Mouse (Mus musculus) heart, embryonic 10.5 days (tissue): ENCODE data around the gene Zfp831. TPM values are rescaled to one million over a fixed set of nuclear protein-coding genes. Genes with fewer than 3 reads are reported as not detected.
A peak's percentile ranks its signal among the peaks of the same experiment; 100 is the strongest.

ENCODE experiments used
- DNase-seq: peaks from one replicate; pipeline ENCODE4 v3.0.0-alpha.2; 2017; ENCODE audit warnings: low spot score
- H3K27ac ChIP-seq: fragments of 300-500 bp; sonication (generic); 2 replicates; pipeline ENCODE4 v1.5.1; 2016; ENCODE audit warnings: mild to moderate bottlenecking
- H3K27me3 ChIP-seq: fragments of 300-500 bp; sonication (generic); 2 replicates; pipeline ENCODE4 v1.6.1; 2016; ENCODE audit warnings: mild to moderate bottlenecking; ENCODE audit not compliant: poor library complexity, insufficient read depth, severe bottlenecking
- H3K36me3 ChIP-seq: fragments of 300-500 bp; sonication (generic); 2 replicates; pipeline ENCODE4 v1.6.1; 2016; ENCODE audit warnings: mild to moderate bottlenecking, moderate library complexity
- H3K4me1 ChIP-seq: fragments of 300-500 bp; sonication (generic); 2 replicates; pipeline ENCODE4 v1.6.1; 2016; ENCODE audit warnings: mild to moderate bottlenecking
- H3K4me3 ChIP-seq: fragments of 300-500 bp; sonication (generic); 2 replicates; pipeline ENCODE4 v1.5.1; 2016; ENCODE audit warnings: mild to moderate bottlenecking, moderate library complexity
- H3K9me3 ChIP-seq: fragments of 300-500 bp; sonication (generic); 2 replicates; pipeline ENCODE4 v1.6.1; 2016; ENCODE audit warnings: mild to moderate bottlenecking, moderate library complexity
- WGBS: fragments of 180-500 bp; shearing (Covaris S2); methylation state at CpG from one replicate; pipeline ENCODE4 v1.1.7; 2016; 5-methylcytosine and 5-hydroxymethylcytosine counted together
- polyA plus RNA-seq: library from polyadenylated mRNA; unstranded; fragments of >200 nt; fragmentation: Nextera tagmentation; extraction: Ambion mirVana; gene quantifications from 2 replicates; pipeline ENCODE4 v1.2.1, GENCODE M21; 2016

The Zfp831 gene
- not detected in 2 replicates for polyA plus RNA-seq

GRCm38 (mm10) chr2:174643448-174644144 lies at the start of gene Zfp831:
Gene Zfp831 (plus strand): TSS chr2:174643534.
- peaks cover 18% of the 10 kb centered on the region for H3K27me3 ChIP-seq
- no peak within 1 kb of the TSS for H3K4me3 ChIP-seq
- 0 out of 2 replicates have a peak, but pooled peaks cover 5% of the 10 kb centered on the region for H3K4me1 ChIP-seq
- H3K36me3 ChIP-seq = no peaks in the 10 kb centered on the region
- peak; percentile 74 for DNase-seq
- no peaks in the 10 kb centered on the region for H3K9me3 ChIP-seq
- no peak within 1 kb of the TSS for H3K27ac ChIP-seq
- WGBS = 71% methylated on average over 18 of the region's 18 CpGs

DNA sequence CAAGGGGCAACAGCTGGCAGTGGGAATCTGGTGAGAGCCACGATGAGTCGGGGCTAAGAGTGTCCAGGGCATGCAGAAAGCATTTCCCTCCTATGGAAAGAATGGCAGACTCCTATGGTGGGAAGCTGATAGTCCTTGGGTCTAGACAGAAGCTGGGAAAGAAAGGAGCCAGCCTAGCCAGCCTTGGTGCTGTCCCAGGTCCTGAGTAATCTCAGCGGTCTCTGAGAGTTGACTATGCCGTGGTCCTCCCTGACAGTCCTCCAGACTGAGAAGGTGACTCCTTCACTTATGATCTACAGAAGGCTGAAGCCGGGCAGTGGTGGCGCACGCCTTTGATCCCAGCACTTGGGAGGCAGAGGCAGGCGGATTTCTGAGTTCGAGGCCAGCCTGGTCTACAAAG lies 48.4 kb upstream of the Zfp831 start:
- no peak for DNase-seq
- Histone ChIP-seq H3K4me3 (no peak overlapping the region), H3K36me3 (no peaks in the 10 kb centered on the region), H3K9me3 (no peaks in the 10 kb centered on the region), H3K27ac (no peak overlapping the region), H3K27me3 (no peaks in the 10 kb centered on the region), H3K4me1 (peaks cover 17% of the 10 kb centered on the region)
- WGBS = 69% methylated on average over 9 of the region's 9 CpGs

DNA sequence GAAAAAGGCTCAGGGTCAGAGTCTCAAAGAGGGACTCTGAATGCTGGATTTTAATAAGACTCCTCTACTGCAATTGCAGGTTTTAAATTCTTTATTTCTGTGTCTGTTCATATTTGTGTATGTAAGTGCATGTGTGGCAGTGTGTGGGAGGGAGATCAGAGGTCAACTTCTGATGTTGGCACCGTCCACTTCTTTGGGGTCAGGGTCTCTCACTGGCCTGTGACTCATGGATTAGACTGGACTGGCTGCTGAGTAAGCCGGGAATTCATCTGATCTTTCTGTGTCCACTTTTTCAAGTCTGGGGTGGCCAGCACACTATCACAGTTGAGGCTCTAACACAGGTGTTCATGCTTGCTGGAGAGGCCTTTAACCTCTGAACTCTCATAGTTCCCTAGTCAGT lies 47.7 kb upstream of the Zfp831 start:
- Histone ChIP-seq H3K4me1 (peaks cover 17% of the 10 kb centered on the region), H3K27me3 (no peaks in the 10 kb centered on the region), H3K9me3 (no peaks in the 10 kb centered on the region), H3K27ac (no peak overlapping the region), H3K4me3 (no peak overlapping the region), H3K36me3 (no peaks in the 10 kb centered on the region)
- 80% methylated on average over 2 of the region's 2 CpGs for WGBS
- DNase-seq = no peak

DNA sequence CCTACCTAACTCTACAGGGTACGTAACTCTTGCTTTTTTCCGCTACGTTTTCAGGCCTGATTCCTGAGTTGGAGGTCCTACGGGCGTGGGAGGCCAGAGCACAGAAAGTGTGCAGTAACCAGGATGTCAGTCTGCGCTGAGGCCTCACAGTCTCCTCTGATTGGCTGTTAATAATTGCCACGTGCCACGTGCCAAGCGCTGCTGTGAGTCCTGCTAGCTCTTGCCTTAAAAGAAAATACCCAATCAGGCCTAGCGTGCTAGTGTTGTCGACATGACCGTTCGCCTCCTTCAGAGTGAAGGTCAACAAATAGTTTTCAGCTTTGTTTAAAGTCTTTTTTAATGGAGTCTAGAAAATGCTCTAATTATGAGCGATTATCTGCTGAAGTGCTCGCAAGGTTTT lies 46.9 kb upstream of the Zfp831 start:
- no peaks in the 10 kb centered on the region for H3K36me3 ChIP-seq
- H3K4me3 ChIP-seq = no peak overlapping the region
- H3K9me3 ChIP-seq = no peaks in the 10 kb centered on the region
- no peak for DNase-seq
- no peak overlapping the region for H3K27ac ChIP-seq
- H3K27me3 ChIP-seq = no peaks in the 10 kb centered on the region
- H3K4me1 ChIP-seq = peaks cover 17% of the 10 kb centered on the region
- 89% methylated on average over 15 of the region's 15 CpGs for WGBS

- no peaks in the 10 kb centered on the region for H3K27me3 ChIP-seq
- 75% methylated on average over 12 of the region's 12 CpGs for WGBS
- H3K4me1 ChIP-seq = peaks cover 28% of the 10 kb centered on the region
- no peak overlapping the region for H3K4me3 ChIP-seq
- no peak for DNase-seq
- no peak overlapping the region for H3K27ac ChIP-seq
- no peaks in the 10 kb centered on the region for H3K36me3 ChIP-seq
- H3K9me3 ChIP-seq = no peaks in the 10 kb centered on the region
Observed at GRCm38 (mm10) chr2:174598451-174598850, 44.9 kb upstream of the Zfp831 start.

DNA sequence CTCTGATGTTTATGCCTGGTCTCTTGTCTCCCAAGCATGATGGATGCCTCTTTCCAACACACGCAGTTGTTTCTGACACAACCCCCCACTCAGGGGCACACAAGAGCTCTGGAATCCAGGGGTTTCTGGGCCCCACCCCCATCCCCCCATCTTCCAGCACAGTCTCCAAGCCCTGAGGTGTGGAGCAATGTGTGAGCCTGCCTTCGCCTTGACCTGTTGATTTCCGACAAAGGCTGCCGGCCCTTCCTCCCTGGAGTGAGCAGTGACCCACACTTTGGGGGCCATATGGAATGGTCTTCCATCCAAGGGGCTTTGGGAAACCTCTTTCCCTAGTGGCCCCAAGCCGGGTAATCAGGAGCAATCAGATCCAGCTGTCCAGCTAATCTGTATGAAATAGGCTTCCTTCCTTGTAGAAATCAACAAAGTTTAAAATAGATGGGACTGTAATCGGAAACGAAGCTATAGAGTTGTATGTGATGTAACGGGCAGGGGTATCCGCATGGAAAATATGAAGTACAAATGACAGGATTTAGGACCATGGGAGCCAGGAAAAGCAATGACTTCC lies 44.2 kb upstream of the Zfp831 start:
- no peak for DNase-seq
- H3K4me1 ChIP-seq = peaks cover 28% of the 10 kb centered on the region
- H3K4me3 ChIP-seq = no peak overlapping the region
- H3K27ac ChIP-seq = 0 out of 2 replicates have a peak overlapping the region, but pooled peaks have one; percentile 44
- H3K36me3 ChIP-seq = no peaks in the 10 kb centered on the region
- H3K27me3 ChIP-seq = no peaks in the 10 kb centered on the region
- 84% methylated on average over 9 of the region's 9 CpGs for WGBS
- no peaks in the 10 kb centered on the region for H3K9me3 ChIP-seq

DNA sequence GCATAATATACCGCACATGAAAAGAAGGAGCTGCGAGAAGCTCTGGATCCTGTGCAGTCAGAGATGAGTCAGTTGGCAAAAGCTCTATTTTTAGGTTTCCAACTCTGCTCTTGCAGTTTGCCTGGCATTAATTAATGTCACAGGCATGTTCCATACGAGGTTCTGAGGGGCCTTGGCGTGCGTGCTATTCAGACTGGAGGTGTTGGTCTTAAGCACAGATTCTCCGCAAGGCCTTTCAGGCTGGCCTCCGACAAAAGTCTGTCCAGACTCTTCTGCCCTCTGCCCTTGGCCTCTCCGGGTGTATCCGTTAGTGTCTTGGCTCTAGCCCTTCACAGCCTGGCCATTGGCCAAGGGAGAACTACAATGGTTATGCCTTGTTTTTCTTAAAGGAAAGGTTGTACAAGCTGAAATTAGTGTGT lies 43.5 kb upstream of the Zfp831 start:
- 76% methylated on average over 9 of the region's 9 CpGs for WGBS
- Histone ChIP-seq H3K4me1 (peaks cover 28% of the 10 kb centered on the region), H3K9me3 (no peaks in the 10 kb centered on the region), H3K27ac (no peak overlapping the region), H3K4me3 (no peak overlapping the region), H3K27me3 (no peaks in the 10 kb centered on the region), H3K36me3 (no peaks in the 10 kb centered on the region)
- no peak for DNase-seq

DNA sequence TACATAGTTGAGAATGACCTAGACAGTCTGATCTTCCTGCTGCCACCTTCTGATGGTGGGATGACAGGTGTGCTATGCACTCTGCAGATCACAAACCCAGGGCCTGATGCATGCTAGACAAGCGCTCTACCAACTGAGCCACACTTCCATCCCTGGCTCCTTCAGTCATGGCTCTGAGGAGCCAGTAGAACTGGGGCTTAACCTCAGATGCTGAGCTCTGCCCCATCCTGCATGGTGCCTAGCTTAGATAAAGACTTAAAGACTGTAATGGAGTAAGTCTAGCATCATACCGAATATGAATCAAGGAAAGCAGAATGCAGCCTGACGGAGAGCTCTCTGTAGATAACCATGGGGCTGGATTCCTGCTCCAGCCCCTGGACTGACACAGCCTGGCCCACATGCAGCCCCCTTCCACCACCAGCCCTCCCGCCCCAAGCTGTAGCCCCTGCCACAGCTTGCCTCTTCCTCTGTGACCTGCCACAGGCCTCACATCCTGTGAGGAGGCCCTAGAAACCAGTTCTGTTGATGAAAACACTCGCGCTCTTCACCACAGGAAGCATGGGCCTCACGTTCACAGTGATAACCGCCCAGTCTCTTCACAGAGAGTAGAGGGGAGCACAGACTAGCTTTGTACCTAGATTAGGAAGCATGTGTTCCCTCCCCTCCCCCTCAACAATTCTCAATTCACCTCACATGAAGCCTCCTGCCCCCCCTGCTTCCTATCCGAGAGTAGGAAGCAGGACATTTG lies 41.2 kb upstream of the Zfp831 start:
- Histone ChIP-seq H3K9me3 (no peaks in the 10 kb centered on the region), H3K27ac (peak overlapping the region; percentile 62), H3K36me3 (no peaks in the 10 kb centered on the region), H3K4me3 (no peak overlapping the region), H3K27me3 (no peaks in the 10 kb centered on the region), H3K4me1 (peaks cover 26% of the 10 kb centered on the region)
- 31% methylated on average over 9 of the region's 9 CpGs for WGBS
- peak; percentile 83 for DNase-seq

DNA sequence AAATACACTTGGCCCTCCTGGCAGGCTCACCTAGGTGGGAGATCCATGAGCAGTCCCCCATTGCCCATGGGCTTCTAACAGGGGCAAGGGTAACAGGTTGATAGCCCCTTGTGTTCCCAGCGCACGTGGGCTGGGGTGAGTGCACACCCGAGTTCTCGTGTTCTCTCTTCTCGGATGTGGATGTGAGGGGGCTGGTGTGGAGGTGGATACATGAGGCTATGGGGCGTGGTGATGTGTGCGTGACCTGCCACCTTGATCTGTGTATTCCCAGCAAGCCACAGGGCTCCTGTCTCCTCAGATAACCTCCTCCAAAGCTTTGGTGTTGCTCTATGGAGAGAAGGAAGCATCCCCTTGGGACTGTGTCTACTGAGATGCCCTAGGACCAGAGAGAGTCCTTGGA lies 40.0 kb upstream of the Zfp831 start:
- no peak for DNase-seq
- Histone ChIP-seq H3K4me3 (no peak overlapping the region), H3K27me3 (no peaks in the 10 kb centered on the region), H3K9me3 (no peaks in the 10 kb centered on the region), H3K36me3 (no peaks in the 10 kb centered on the region), H3K27ac (0 out of 2 replicates have a peak overlapping the region, but pooled peaks have one; percentile 33), H3K4me1 (peaks cover 22% of the 10 kb centered on the region)
- 84% methylated on average over 7 of the region's 7 CpGs for whole genome bisulfite sequencing

GRCm38 (mm10) chr2:174605020-174605419 lies 38.3 kb upstream of the Zfp831 start:
- no peak for DNase-seq
- Histone ChIP-seq H3K36me3 (no peaks in the 10 kb centered on the region), H3K9me3 (no peaks in the 10 kb centered on the region), H3K27me3 (no peaks in the 10 kb centered on the region), H3K27ac (no peak overlapping the region), H3K4me3 (no peak overlapping the region), H3K4me1 (peaks cover 11% of the 10 kb centered on the region)
- 86% methylated on average over 1 of the region's 1 CpGs for WGBS

DNA sequence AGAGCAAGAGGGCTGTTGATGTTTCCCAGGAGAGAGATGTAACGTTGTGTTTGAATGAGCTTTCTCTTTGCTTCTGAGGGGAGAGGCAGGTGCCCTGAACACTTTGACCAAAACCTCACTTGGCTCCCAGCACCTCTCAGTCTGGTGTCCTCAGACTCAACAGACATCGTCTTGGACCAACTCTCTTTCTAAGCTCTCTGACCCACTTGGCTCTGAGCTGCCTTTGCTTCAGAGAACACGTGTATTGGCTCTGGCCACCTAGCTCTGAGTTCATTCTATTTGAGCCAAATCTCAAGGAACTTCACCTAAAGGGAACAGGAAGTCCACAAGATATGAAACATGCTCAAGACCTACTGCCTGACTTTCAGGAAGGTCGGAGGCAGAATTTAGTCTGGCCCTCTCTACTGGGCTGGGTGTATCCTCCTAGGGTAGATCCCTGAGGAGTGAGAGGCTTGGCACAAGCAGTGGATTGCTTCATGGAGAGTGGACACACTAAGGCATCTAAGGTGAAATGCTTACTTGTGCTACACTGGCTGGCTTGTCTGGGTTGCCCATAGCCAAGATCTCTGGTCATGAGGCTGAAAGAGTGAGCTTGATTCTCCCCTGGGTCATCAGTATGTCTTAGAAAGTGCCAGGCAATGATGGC lies 37.8 kb upstream of the Zfp831 start:
- no peaks in the 10 kb centered on the region for H3K36me3 ChIP-seq

DNA sequence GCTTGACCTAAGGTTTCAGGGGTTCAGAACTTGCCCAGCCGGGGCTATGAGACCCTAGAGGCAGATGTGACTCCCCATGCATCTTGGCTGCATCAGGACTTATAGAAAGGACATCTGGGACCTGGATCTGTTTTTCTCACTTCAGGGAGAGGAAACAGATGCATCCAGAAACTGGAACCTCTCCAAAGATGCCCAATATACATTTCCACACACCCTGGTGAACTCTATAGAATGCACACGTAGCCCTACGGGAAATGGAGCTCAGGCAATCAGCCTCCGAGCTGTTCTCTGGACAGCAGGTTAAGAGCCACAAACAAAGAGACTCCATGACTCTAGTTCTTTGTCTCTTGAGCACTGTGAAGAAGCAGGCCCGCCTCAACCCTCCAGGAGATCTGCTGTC lies 37.0 kb upstream of the Zfp831 start:
- peaks cover 11% of the 10 kb centered on the region for H3K4me1 ChIP-seq
- no peaks in the 10 kb centered on the region for H3K27me3 ChIP-seq
- no peaks in the 10 kb centered on the region for H3K9me3 ChIP-seq
- no peak overlapping the region for H3K27ac ChIP-seq
- WGBS = 75% methylated on average over 5 of the region's 5 CpGs
- H3K4me3 ChIP-seq = no peak overlapping the region
- no peaks in the 10 kb centered on the region for H3K36me3 ChIP-seq
- DNase-seq = no peak

More for the DNA sequence above, 37.8 kb upstream of the Zfp831 start:
- Histone ChIP-seq H3K4me3 (no peak overlapping the region), H3K4me1 (peaks cover 11% of the 10 kb centered on the region), H3K27ac (no peak overlapping the region), H3K9me3 (no peaks in the 10 kb centered on the region), H3K27me3 (no peaks in the 10 kb centered on the region)
- DNase-seq = no peak
- WGBS = 75% methylated on average over 4 of the region's 4 CpGs

GRCm38 (mm10) chr2:174609892-174610291 lies 33.4 kb upstream of the Zfp831 start:
- no peaks in the 10 kb centered on the region for H3K27me3 ChIP-seq
- no peak overlapping the region for H3K4me3 ChIP-seq
- no peak overlapping the region for H3K27ac ChIP-seq
- no peaks in the 10 kb centered on the region for H3K9me3 ChIP-seq
- DNase-seq = no peak
- no peaks in the 10 kb centered on the region for H3K36me3 ChIP-seq
- H3K4me1 ChIP-seq = peaks cover 14% of the 10 kb centered on the region
- 85% methylated on average over 5 of the region's 5 CpGs for WGBS
